Mouse (Mus musculus): ENCODE measurements around the gene Nr1i2.

- TF ChIP-seq CTCF (IDR thresholded peaks at IDR 0.05 in 2 of 3, conservative IDR thresholded peaks at IDR 0.05 in 1 of 3; ENCODE audit: control insufficient read depth in 1 of 3, insufficient read depth in 1 of 3, low read depth in 2 of 3, low read length in 3 of 3, poor library complexity in 1 of 3, severe bottlenecking in 1 of 3): no peak
- TF ChIP-seq TCF12 (IDR thresholded peaks at IDR 0.05; ENCODE audit: low read depth, low read length): no peak
- TF ChIP-seq CHD2 (IDR thresholded peaks at IDR 0.05; ENCODE audit: low read length): no peak
- no peak for TF ChIP-seq ZC3H11A (IDR thresholded peaks at IDR 0.05; ENCODE audit: low read depth, low read length)
Observed at GRCm38 (mm10) chr16:38290151-38290550, 4.5 kb downstream of the Nr1i2 start.

Data from MEL (cell line).